Mouse (Mus musculus): ENCODE data around the gene Dmrt3. TPM values are rescaled to one million over a fixed set of nuclear protein-coding genes. Genes with fewer than 3 reads are reported as not detected.

The Dmrt3 gene
- polyA plus RNA-seq, 1 experiment, result 2.8 TPM

GRCm38 (mm10) chr19:25638766-25639361 lies 28.8 kb downstream of the Dmrt3 start:
- no peak overlapping the region for H3K27ac ChIP-seq (ENCODE audit: control insufficient read depth, insufficient read depth, low read length)
- no peaks in the 10 kb centered on the region for H3K4me1 ChIP-seq (replicated peaks; ENCODE audit: control insufficient read depth, insufficient read depth, low read length)
- TF ChIP-seq CTCF (IDR thresholded peaks at IDR 0.05; ENCODE audit: borderline replicate concordance, control insufficient read depth, extremely low read depth, insufficient read depth, low read length, poor library complexity) (no peak), POLR2A (IDR thresholded peaks at IDR 0.05; ENCODE audit: control insufficient read depth, extremely low read depth, insufficient read depth, low read length, poor library complexity) (no peak)
- WGBS, result 81% methylated on average over 11 of the region's 11 CpGs
- no peak overlapping the region for H3K4me3 ChIP-seq (ENCODE audit: control insufficient read depth, insufficient read depth, low read length)
- no peaks in the 10 kb centered on the region for H3K27me3 ChIP-seq (ENCODE audit: control insufficient read depth, insufficient read depth, low read length)
- no peak for DNase-seq
- no peaks in the 10 kb centered on the region for H3K36me3 ChIP-seq (ENCODE audit: control insufficient read depth, insufficient read depth, low read length)

DNA sequence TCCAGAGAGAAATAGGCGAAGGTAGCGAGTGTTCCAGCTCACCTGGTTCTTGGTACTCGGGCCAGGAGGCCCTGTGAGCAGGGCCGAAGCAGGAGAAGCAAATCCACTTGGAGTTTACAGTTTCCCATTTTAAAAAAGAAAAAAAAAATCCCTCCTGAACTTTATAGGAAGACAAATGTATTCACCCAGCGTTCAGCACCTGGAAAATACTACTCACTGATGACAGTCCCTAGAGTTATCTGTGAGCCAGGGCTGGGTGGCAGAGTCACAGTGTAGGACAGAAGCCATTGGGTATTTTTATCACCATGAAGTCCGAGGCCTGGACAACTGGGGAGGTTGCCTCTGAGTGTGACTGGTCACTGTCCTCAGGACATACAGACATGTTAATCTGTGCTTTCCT lies 31.7 kb downstream of the Dmrt3 start:
- WGBS, result 93% methylated on average over 6 of the region's 6 CpGs
- TF ChIP-seq POLR2A (IDR thresholded peaks at IDR 0.05; ENCODE audit: control insufficient read depth, extremely low read depth, insufficient read depth, low read length, poor library complexity), result no peak
- TF ChIP-seq CTCF (IDR thresholded peaks at IDR 0.05; ENCODE audit: borderline replicate concordance, control insufficient read depth, extremely low read depth, insufficient read depth, low read length, poor library complexity), result no peak
- Histone ChIP-seq H3K4me3 (ENCODE audit: control insufficient read depth, insufficient read depth, low read length) (no peak overlapping the region), H3K27me3 (ENCODE audit: control insufficient read depth, insufficient read depth, low read length) (no peaks in the 10 kb centered on the region), H3K4me1 (replicated peaks; ENCODE audit: control insufficient read depth, insufficient read depth, low read length) (no peaks in the 10 kb centered on the region), H3K27ac (ENCODE audit: control insufficient read depth, insufficient read depth, low read length) (no peak overlapping the region), H3K36me3 (ENCODE audit: control insufficient read depth, insufficient read depth, low read length) (no peaks in the 10 kb centered on the region)
- no peak for DNase-seq

- Histone ChIP-seq H3K27me3 (ENCODE audit: control insufficient read depth, insufficient read depth, low read length) (no peaks in the 10 kb centered on the region), H3K4me3 (ENCODE audit: control insufficient read depth, insufficient read depth, low read length) (no peak overlapping the region), H3K4me1 (replicated peaks; ENCODE audit: control insufficient read depth, insufficient read depth, low read length) (no peaks in the 10 kb centered on the region), H3K36me3 (ENCODE audit: control insufficient read depth, insufficient read depth, low read length) (no peaks in the 10 kb centered on the region), H3K27ac (ENCODE audit: control insufficient read depth, insufficient read depth, low read length) (no peak overlapping the region)
- 73% methylated on average over 3 of the region's 3 CpGs for WGBS
- no peak for TF ChIP-seq CTCF (IDR thresholded peaks at IDR 0.05; ENCODE audit: borderline replicate concordance, control insufficient read depth, extremely low read depth, insufficient read depth, low read length, poor library complexity)
- TF ChIP-seq POLR2A (IDR thresholded peaks at IDR 0.05; ENCODE audit: control insufficient read depth, extremely low read depth, insufficient read depth, low read length, poor library complexity), result no peak
- no peak for DNase-seq
Observed at GRCm38 (mm10) chr19:25647136-25647535, 37.0 kb downstream of the Dmrt3 start.

GRCm38 (mm10) chr19:25648701-25649100 lies 38.6 kb downstream of the Dmrt3 start:
- TF ChIP-seq CTCF (IDR thresholded peaks at IDR 0.05; ENCODE audit: borderline replicate concordance, control insufficient read depth, extremely low read depth, insufficient read depth, low read length, poor library complexity) (no peak), POLR2A (IDR thresholded peaks at IDR 0.05; ENCODE audit: control insufficient read depth, extremely low read depth, insufficient read depth, low read length, poor library complexity) (no peak)
- Histone ChIP-seq H3K27ac (ENCODE audit: control insufficient read depth, insufficient read depth, low read length) (no peak overlapping the region), H3K27me3 (ENCODE audit: control insufficient read depth, insufficient read depth, low read length) (no peaks in the 10 kb centered on the region), H3K4me3 (ENCODE audit: control insufficient read depth, insufficient read depth, low read length) (no peak overlapping the region), H3K36me3 (ENCODE audit: control insufficient read depth, insufficient read depth, low read length) (no peaks in the 10 kb centered on the region), H3K4me1 (replicated peaks; ENCODE audit: control insufficient read depth, insufficient read depth, low read length) (no peaks in the 10 kb centered on the region)
- WGBS, result 74% methylated on average over 4 of the region's 4 CpGs
- no peak for DNase-seq

DNA sequence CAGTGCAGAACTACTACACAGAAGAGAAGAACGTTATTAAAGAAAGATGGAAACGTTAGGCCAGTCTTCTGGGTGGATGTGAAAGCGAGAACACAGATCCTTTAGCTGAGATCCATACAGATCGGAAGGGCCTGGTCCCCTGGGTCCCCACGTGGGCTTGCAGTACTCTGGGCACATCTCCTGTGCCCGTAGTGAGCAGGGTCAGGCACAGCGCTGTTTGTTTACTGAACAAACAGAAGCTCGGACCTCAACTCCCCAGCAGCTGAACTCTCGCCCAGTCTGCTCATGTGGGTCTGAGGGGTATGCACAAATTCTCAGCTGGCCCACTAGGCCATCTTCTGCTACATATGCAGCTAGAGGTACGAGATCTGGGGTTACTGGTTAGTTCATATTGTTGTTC lies 40.4 kb downstream of the Dmrt3 start:
- Histone ChIP-seq H3K27ac (ENCODE audit: control insufficient read depth, insufficient read depth, low read length) (no peak overlapping the region), H3K4me3 (ENCODE audit: control insufficient read depth, insufficient read depth, low read length) (no peak overlapping the region), H3K27me3 (ENCODE audit: control insufficient read depth, insufficient read depth, low read length) (no peaks in the 10 kb centered on the region), H3K4me1 (replicated peaks; ENCODE audit: control insufficient read depth, insufficient read depth, low read length) (no peaks in the 10 kb centered on the region), H3K36me3 (ENCODE audit: control insufficient read depth, insufficient read depth, low read length) (no peaks in the 10 kb centered on the region)
- 88% methylated on average over 10 of the region's 10 CpGs for WGBS
- TF ChIP-seq POLR2A (IDR thresholded peaks at IDR 0.05; ENCODE audit: control insufficient read depth, extremely low read depth, insufficient read depth, low read length, poor library complexity) (no peak), CTCF (IDR thresholded peaks at IDR 0.05; ENCODE audit: borderline replicate concordance, control insufficient read depth, extremely low read depth, insufficient read depth, low read length, poor library complexity) (no peak)
- DNase-seq, result no peak

GRCm38 (mm10) chr19:25652560-25652959 lies 42.5 kb downstream of the Dmrt3 start:
- no peaks in the 10 kb centered on the region for H3K36me3 ChIP-seq (ENCODE audit: control insufficient read depth, insufficient read depth, low read length)
- TF ChIP-seq CTCF (IDR thresholded peaks at IDR 0.05; ENCODE audit: borderline replicate concordance, control insufficient read depth, extremely low read depth, insufficient read depth, low read length, poor library complexity) (no peak), POLR2A (IDR thresholded peaks at IDR 0.05; ENCODE audit: control insufficient read depth, extremely low read depth, insufficient read depth, low read length, poor library complexity) (no peak)
- no peak overlapping the region for H3K27ac ChIP-seq (ENCODE audit: control insufficient read depth, insufficient read depth, low read length)
- 62% methylated on average over 5 of the region's 5 CpGs for WGBS
- no peak overlapping the region for H3K4me3 ChIP-seq (ENCODE audit: control insufficient read depth, insufficient read depth, low read length)
- no peak for DNase-seq
- H3K27me3 ChIP-seq (ENCODE audit: control insufficient read depth, insufficient read depth, low read length), result no peaks in the 10 kb centered on the region
- no peaks in the 10 kb centered on the region for H3K4me1 ChIP-seq (replicated peaks; ENCODE audit: control insufficient read depth, insufficient read depth, low read length)

Measured in thymus, adult 2 months (tissue).